Comparison of ENCODE assay signal across 8 mouse cellular contexts in the genomic region with DNA sequence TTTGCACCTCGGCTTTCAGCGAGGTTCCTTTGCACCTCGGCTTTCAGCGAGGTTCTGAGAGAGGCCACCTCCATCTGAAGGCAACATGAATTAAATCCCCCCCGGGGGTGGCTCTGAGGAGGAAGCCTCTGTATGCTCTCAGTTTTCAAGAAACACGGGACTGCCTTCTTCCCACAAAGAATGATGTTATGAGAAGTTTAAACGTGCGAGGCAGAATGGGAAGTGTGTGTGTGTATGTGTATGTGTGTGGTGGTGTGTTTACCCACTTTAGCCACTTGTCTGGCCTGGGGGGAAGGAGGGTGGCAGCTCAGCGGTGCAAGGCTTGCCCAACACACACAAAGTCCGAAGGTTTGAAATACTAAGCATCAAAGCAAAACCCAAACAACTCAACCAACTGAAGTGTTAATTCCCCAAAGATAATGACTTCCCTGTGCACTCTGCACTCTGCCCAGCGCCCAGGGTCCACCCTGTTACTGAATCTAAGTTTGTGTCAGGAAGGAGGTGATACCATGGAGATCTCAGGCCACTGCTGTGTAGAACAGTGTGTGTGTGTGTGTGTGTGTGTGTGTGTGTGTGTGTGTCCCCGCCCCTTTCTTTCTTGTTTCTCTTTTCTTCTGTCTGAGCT. TPM values are rescaled to one million over a fixed set of nuclear protein-coding genes. Genes with fewer than 3 reads are reported as not detected.
A peak's percentile ranks its signal among the peaks of the same experiment; 100 is the strongest.
DNase-seq lines count a peak whose midpoint lies in the region; ATAC-seq and TF ChIP-seq lines count a peak whose summit lies in the region.

No protein-coding gene starts in this region.

- H3K9me3 ChIP-seq in hindbrain, embryonic 12.5 days (replicated peaks) = no peaks in the 10 kb centered on the region
- no peaks in the 10 kb centered on the region for H3K9me3 ChIP-seq in limb, embryonic 12.5 days

- 0 out of 2 replicates have a peak, but pooled peaks have one; percentile 12 for TF ChIP-seq POLR2A in lung, adult 2 months (IDR thresholded peaks at IDR 0.05; ENCODE audit: borderline replicate concordance, extremely low read depth, low read depth, low read length)

- H3K4me2 ChIP-seq in hindbrain, embryonic 12.5 days (replicated peaks) = peak overlapping the region; percentile 94
- H3K4me2 ChIP-seq in limb, embryonic 12.5 days = peak overlapping the region; percentile 97

- no peak overlapping the region for H3K9ac ChIP-seq in hindbrain, embryonic 12.5 days
- no peak overlapping the region for H3K9ac ChIP-seq in limb, embryonic 12.5 days (replicated peaks)

- H3K27me3 ChIP-seq in hindbrain, embryonic 12.5 days = peaks cover 29% of the 10 kb centered on the region
- H3K27me3 ChIP-seq in limb, embryonic 12.5 days = peaks cover 47% of the 10 kb centered on the region

- DNase-seq in lung, adult 2 months = peak; percentile 26
- no peak for DNase-seq in lung, postnatal 25 days (ENCODE audit: low spot score)
- DNase-seq in retina, postnatal 1 day = peak; percentile 60
- no peak for DNase-seq in layer of hippocampus, adult 9-10 months (ENCODE audit: low spot score)
- DNase-seq in ovary, postnatal 10 days (ENCODE audit: low spot score) = no peak
- DNase-seq in adipocyte (ENCODE audit: low spot score) = no peak

- H3K27ac ChIP-seq in hindbrain, embryonic 12.5 days = no peak overlapping the region
- peak overlapping the region; percentile 46; the same call in 1 of the 2 replicates for H3K27ac ChIP-seq in limb, embryonic 12.5 days

- ATAC-seq in hindbrain, embryonic 12.5 days (ENCODE audit: low FRiP score) = no peak
- ATAC-seq in limb, embryonic 12.5 days (ENCODE audit: insufficient number of reproducible peaks, insufficient read depth, low FRiP score, low TSS enrichment, low read depth) = no peak

- no peak for TF ChIP-seq CTCF in lung, adult 2 months (IDR thresholded peaks at IDR 0.05; ENCODE audit: insufficient read depth, low read length)

- peak overlapping the region; percentile 50 for H3K4me3 ChIP-seq in lung, adult 2 months (replicated peaks; ENCODE audit: extremely low read depth, low read depth, low read length)
- no peak overlapping the region for H3K4me3 ChIP-seq in hindbrain, embryonic 12.5 days
- H3K4me3 ChIP-seq in limb, embryonic 12.5 days (replicated peaks) = peak overlapping the region; percentile 62

- H3K36me3 ChIP-seq in hindbrain, embryonic 12.5 days = no peaks in the 10 kb centered on the region
- H3K36me3 ChIP-seq in limb, embryonic 12.5 days = no peaks in the 10 kb centered on the region

- 31% methylated on average over 12 of the region's 12 CpGs for WGBS in lung, adult 2 months
- WGBS in hindbrain, embryonic 12.5 days = 29% methylated on average over 12 of the region's 12 CpGs
- WGBS in limb, embryonic 12.5 days = 10% methylated on average over 12 of the region's 12 CpGs

- H3K4me1 ChIP-seq in lung, adult 2 months (ENCODE audit: control insufficient read depth, insufficient read depth, low read length) = peaks cover 5% of the 10 kb centered on the region
- peaks cover 25% of the 10 kb centered on the region for H3K4me1 ChIP-seq in hindbrain, embryonic 12.5 days
- H3K4me1 ChIP-seq in limb, embryonic 12.5 days (replicated peaks) = peaks cover 46% of the 10 kb centered on the region

RNA-seq across cellular contexts. Expression of a gene that starts 1.7 kb away (rescaled TPM):
- polyA plus RNA-seq in lung, adult 2 months (2012; rRNA removed) = 6.9 and 7.5 TPM in 2 replicates
- polyA plus RNA-seq in hindbrain, embryonic 12.5 days (2016; fragmentation: Nextera tagmentation; extraction: Ambion mirVana) = 10.0 and 11.4 TPM in 2 replicates
- 13.2 and 14.2 TPM in 2 replicates for polyA plus RNA-seq in limb, embryonic 12.5 days (2016; fragmentation: Nextera tagmentation; extraction: Ambion mirVana)

Comparison
In these comparisons a context has a peak if more than half of its experiments do, and no peak if none do; other contexts are left out.
1. DNase-seq: peak in lung, adult 2 months (single experiment) and retina, postnatal 1 day (single experiment); none in lung, postnatal 25 days (single experiment), layer of hippocampus, adult 9-10 months (single experiment), ovary, postnatal 10 days (single experiment) and adipocyte (single experiment).